Mouse (Mus musculus) MEL (cell line): Measurements from ENCODE around the gene Rprd2. TPM values are rescaled to one million over a fixed set of nuclear protein-coding genes. Genes with fewer than 3 reads are reported as not detected.

Source experiments
- DNase-seq: peaks from one replicate; pipeline ENCODE4 v3.0.0; 2011; ENCODE audit warnings: low read depth, low spot score
- H3K27ac ChIP-seq: 2 replicates; pipeline ENCODE4 v1.5.1; 2012; ENCODE audit warnings: low read depth, mild to moderate bottlenecking, control low read depth, low read length, moderate library complexity; ENCODE audit not compliant: control insufficient read depth
- H3K27me3 ChIP-seq, 2 experiments: fragments of 150-350 bp in 1 of 2; sonication (generic) in 1 of 2; 2 replicates each; pipeline ENCODE4 v1.6.1; 2012; ENCODE audit warnings: low read length in 2 of 2, mild to moderate bottlenecking in 2 of 2, improper control_type of control experiment in 1 of 2, moderate library complexity in 1 of 2; ENCODE audit not compliant: insufficient read depth in 2 of 2, control insufficient read depth in 1 of 2
- H3K36me3 ChIP-seq, 2 experiments: 2 replicates each; pipeline ENCODE4 v1.6.1; 2012 to 2014; ENCODE audit warnings: low read length in 2 of 2, improper control_type of control experiment in 1 of 2, inconsistent platforms in 1 of 2, mild to moderate bottlenecking in 1 of 2; ENCODE audit not compliant: insufficient read depth in 2 of 2, control insufficient read depth in 1 of 2
- H3K4me1 ChIP-seq, 2 experiments: fragments of 150-350 bp in 1 of 2; sonication (generic) in 1 of 2; 2 replicates each; pipeline ENCODE4 v1.6.1; 2012; ENCODE audit warnings: low read length in 2 of 2, improper control_type of control experiment in 1 of 2, mild to moderate bottlenecking in 1 of 2; ENCODE audit not compliant: insufficient read depth in 2 of 2, control insufficient read depth in 1 of 2
- H3K4me3 ChIP-seq, 2 experiments: fragments of 150-350 bp in 1 of 2; sonication (generic) in 1 of 2; 2 replicates each; pipeline ENCODE4 v1.5.1; 2012; ENCODE audit warnings: low read depth in 2 of 2, low read length in 2 of 2, mild to moderate bottlenecking in 2 of 2, moderate library complexity in 2 of 2, control low read depth in 1 of 2, improper control_type of control experiment in 1 of 2; ENCODE audit not compliant: control insufficient read depth in 1 of 2, insufficient read depth in 1 of 2
- H3K79me2 ChIP-seq: 2 replicates; pipeline ENCODE4 v1.6.1; 2012; ENCODE audit warnings: mild to moderate bottlenecking, low read length, moderate library complexity; ENCODE audit not compliant: control insufficient read depth, poor library complexity, insufficient read depth
- H3K9ac ChIP-seq: 2 replicates; pipeline ENCODE4 v1.6.1; 2012; ENCODE audit warnings: low read depth, mild to moderate bottlenecking, control low read depth, low read length, moderate library complexity; ENCODE audit not compliant: control insufficient read depth, poor library complexity, severe bottlenecking
- H3K9me3 ChIP-seq: fragments of 150-350 bp; sonication (generic); replicated peaks from 2 replicates; pipeline ENCODE4 v1.6.1; 2012; ENCODE audit warnings: mild to moderate bottlenecking, low read length, improper control_type of control experiment, moderate library complexity; ENCODE audit not compliant: insufficient read depth
- BHLHE40 ChIP-seq: IDR thresholded peaks from 2 replicates; pipeline ENCODE4 v1.6.1; 2012; ENCODE audit warnings: low read depth, mild to moderate bottlenecking, inconsistent platforms, low read length, improper control_type of control experiment, borderline replicate concordance
- CHD1 ChIP-seq: IDR thresholded peaks from 2 replicates; pipeline ENCODE4 v1.6.1; 2012; ENCODE audit warnings: low read depth, mild to moderate bottlenecking, inconsistent platforms, low read length, improper control_type of control experiment
- CHD2 ChIP-seq: IDR thresholded peaks from 2 replicates; pipeline ENCODE4 v1.6.1; 2011; ENCODE audit warnings: low read length, improper control_type of control experiment
- CTCF ChIP-seq, 3 experiments: IDR thresholded peaks in 2 of 3; conservative IDR thresholded peaks in 1 of 3; 2 replicates each; pipeline ENCODE4 v1.5.1; 2011 to 2012; ENCODE audit warnings: low read length in 3 of 3, low read depth in 2 of 3, mild to moderate bottlenecking in 2 of 3, improper control_type of control experiment in 1 of 3, inconsistent platforms in 1 of 3, mixed read lengths in 1 of 3, moderate library complexity in 1 of 3; ENCODE audit not compliant: control insufficient read depth in 1 of 3, insufficient read depth in 1 of 3, poor library complexity in 1 of 3, severe bottlenecking in 1 of 3
- ELF1 ChIP-seq: IDR thresholded peaks from 2 replicates; pipeline ENCODE4 v1.6.1; 2014; ENCODE audit warnings: low read depth, mild to moderate bottlenecking, inconsistent platforms, low read length, improper control_type of control experiment, moderate library complexity
- EP300 ChIP-seq, 2 experiments: IDR thresholded peaks; 2 replicates each; pipeline ENCODE4 v1.6.1; 2011; ENCODE audit warnings: improper control_type of control experiment in 2 of 2, low read length in 2 of 2, low read depth in 1 of 2, mild to moderate bottlenecking in 1 of 2
- ETS1 ChIP-seq: IDR thresholded peaks from 2 replicates; pipeline ENCODE4 v1.6.1; 2012; ENCODE audit warnings: low read depth, mild to moderate bottlenecking, inconsistent platforms, low read length, improper control_type of control experiment, moderate library complexity
- JUND ChIP-seq: IDR thresholded peaks from 2 replicates; pipeline ENCODE4 v1.6.1; 2011; ENCODE audit warnings: low read depth, mild to moderate bottlenecking, improper control_type of control experiment, low read length
- MAFK ChIP-seq: IDR thresholded peaks from 2 replicates; pipeline ENCODE4 v1.6.1; 2011; ENCODE audit warnings: low read depth, mild to moderate bottlenecking, low read length, improper control_type of control experiment, borderline replicate concordance
- MAX ChIP-seq: IDR thresholded peaks from 2 replicates; pipeline ENCODE4 v1.6.1; 2011; ENCODE audit warnings: low read length, improper control_type of control experiment
- MAZ ChIP-seq: IDR thresholded peaks from 2 replicates; pipeline ENCODE4 v1.6.1; 2012; ENCODE audit warnings: low read depth, mild to moderate bottlenecking, inconsistent platforms, low read length, improper control_type of control experiment
- MEF2A ChIP-seq: IDR thresholded peaks from 2 replicates; pipeline ENCODE4 v1.6.1; 2014; ENCODE audit warnings: low read depth, mild to moderate bottlenecking, inconsistent platforms, low read length, improper control_type of control experiment; ENCODE audit not compliant: poor library complexity, insufficient replicate concordance, severe bottlenecking; ENCODE audit errors: extremely low read depth
- MXI1 ChIP-seq: IDR thresholded peaks from 2 replicates; pipeline ENCODE4 v1.6.1; 2011; ENCODE audit warnings: mild to moderate bottlenecking, low read depth, low read length, improper control_type of control experiment
- MYB ChIP-seq: IDR thresholded peaks from 2 replicates; pipeline ENCODE4 v1.6.1; 2011; ENCODE audit warnings: mild to moderate bottlenecking, low read depth, low read length, improper control_type of control experiment
- MYC ChIP-seq: IDR thresholded peaks from 2 replicates; pipeline ENCODE4 v1.6.1; 2011; ENCODE audit warnings: low read depth, mild to moderate bottlenecking, low read length, improper control_type of control experiment, moderate library complexity
- NELFE ChIP-seq: IDR thresholded peaks from 2 replicates; pipeline ENCODE4 v1.6.1; 2011; ENCODE audit warnings: low read depth, low read length, improper control_type of control experiment
- POLR2A ChIP-seq, 2 experiments: IDR thresholded peaks; 2 replicates each; pipeline ENCODE4 v1.6.1; 2011 to 2012; ENCODE audit warnings: low read length in 2 of 2, mild to moderate bottlenecking in 2 of 2, control low read depth in 1 of 2, improper control_type of control experiment in 1 of 2, low read depth in 1 of 2, moderate library complexity in 1 of 2; ENCODE audit not compliant: control insufficient read depth in 1 of 2, insufficient read depth in 1 of 2, poor library complexity in 1 of 2
- POLR2AphosphoS2 ChIP-seq: IDR thresholded peaks from 2 replicates; pipeline ENCODE4 v1.6.1; 2011; ENCODE audit warnings: low read length, improper control_type of control experiment
- POLR2AphosphoS5 ChIP-seq: IDR thresholded peaks from 2 replicates; pipeline ENCODE4 v1.6.1; 2012; ENCODE audit warnings: low read depth, borderline replicate concordance, mild to moderate bottlenecking, inconsistent platforms, low read length, moderate library complexity, mixed read lengths
- RAD21 ChIP-seq: IDR thresholded peaks from 2 replicates; pipeline ENCODE4 v1.6.1; 2011; ENCODE audit warnings: mild to moderate bottlenecking, low read depth, low read length, improper control_type of control experiment
- RCOR1 ChIP-seq: IDR thresholded peaks from 2 replicates; pipeline ENCODE4 v1.6.1; 2012; ENCODE audit warnings: low read depth, mild to moderate bottlenecking, inconsistent platforms, low read length, improper control_type of control experiment
- SIN3A ChIP-seq: IDR thresholded peaks from 2 replicates; pipeline ENCODE4 v1.6.1; 2012; ENCODE audit warnings: low read length, improper control_type of control experiment, inconsistent platforms
- SMC3 ChIP-seq: IDR thresholded peaks from 2 replicates; pipeline ENCODE4 v1.6.1; 2011; ENCODE audit warnings: low read depth, low read length, improper control_type of control experiment
- TAL1 ChIP-seq: IDR thresholded peaks from 2 replicates; pipeline ENCODE4 v1.6.1; 2012; ENCODE audit warnings: mild to moderate bottlenecking, inconsistent platforms, low read length, moderate library complexity, mixed read lengths
- TBP ChIP-seq: IDR thresholded peaks from 2 replicates; pipeline ENCODE4 v1.8.0; 2011; ENCODE audit warnings: low read depth, low read length, improper control_type of control experiment
- TCF12 ChIP-seq: IDR thresholded peaks from 2 replicates; pipeline ENCODE4 v1.6.1; 2014; ENCODE audit warnings: low read depth, mild to moderate bottlenecking, inconsistent platforms, low read length, improper control_type of control experiment, moderate library complexity
- UBTF ChIP-seq: IDR thresholded peaks from 2 replicates; pipeline ENCODE4 v1.6.1; 2012; ENCODE audit warnings: low read depth, mild to moderate bottlenecking, inconsistent platforms, low read length, improper control_type of control experiment, moderate library complexity, borderline replicate concordance; ENCODE audit not compliant: insufficient read depth
- USF1 ChIP-seq: IDR thresholded peaks from 2 replicates; pipeline ENCODE4 v1.6.1; 2014; ENCODE audit warnings: low read depth, mild to moderate bottlenecking, inconsistent platforms, low read length, improper control_type of control experiment, moderate library complexity
- USF2 ChIP-seq, 2 experiments: IDR thresholded peaks; 2 replicates each; pipeline ENCODE4 v1.6.1; 2011 to 2012; ENCODE audit warnings: improper control_type of control experiment in 2 of 2, low read length in 2 of 2, borderline replicate concordance in 1 of 2, inconsistent platforms in 1 of 2, low read depth in 1 of 2, mild to moderate bottlenecking in 1 of 2; ENCODE audit not compliant: insufficient read depth in 1 of 2
- ZMIZ1 ChIP-seq: IDR thresholded peaks from 2 replicates; pipeline ENCODE4 v1.6.1; 2012; ENCODE audit warnings: low read depth, mild to moderate bottlenecking, inconsistent platforms, low read length, improper control_type of control experiment, moderate library complexity
- ZNF384 ChIP-seq: IDR thresholded peaks from 2 replicates; pipeline ENCODE4 v1.6.1; 2012; ENCODE audit warnings: low read depth, mild to moderate bottlenecking, inconsistent platforms, low read length, improper control_type of control experiment
- polyA plus RNA-seq, 2 experiments: library from polyadenylated mRNA; stranded (reverse) in 1 of 2; unstranded in 1 of 2; fragments of >175 nt in 1 of 2; fragments of >200 nt in 1 of 2; gene quantifications; 2 replicates each; pipeline versions ENCODE4 v1.2.1 to v1.2.4; 2012; ENCODE audit warnings: low replicate concordance in 2 of 2, low read depth in 1 of 2; ENCODE audit not compliant: insufficient read length in 2 of 2, insufficient read depth in 1 of 2, missing spikeins in 1 of 2
- total RNA-seq: library from RNA; depleted of rRNA; stranded (reverse); fragments of 300-350 nt; gene quantifications from 2 replicates; pipeline ENCODE4 v1.2.3, GENCODE M21; 2012

Rprd2 gene
- total and polyA plus RNA-seq, 3 experiments, result 16.3 to 42.0 (median 31.9) TPM

GRCm38 (mm10) chr3:95739353-95740104 lies 79.1 kb downstream of the Rprd2 start, which contains the start of gene Ecm1:
Ecm1 (minus strand) TSS chr3:95739569.
- Histone ChIP-seq H3K36me3 (peaks cover 17 to 20% of the 10 kb centered on the region in 2 experiments), H3K4me3 (no peak within 1 kb of the TSS), H3K79me2 (no peaks in the 10 kb centered on the region)
- peak; percentile 91 for DNase-seq
- TF ChIP-seq MXI1 (no peak), MEF2A (no peak), USF1 (no peak), MAFK (no peak), POLR2A (IDR thresholded peaks at IDR 0.05; ENCODE audit: control insufficient read depth in 1 of 2, insufficient read depth in 1 of 2, low read depth in 1 of 2, low read length in 2 of 2, poor library complexity in 1 of 2) (peak in 1 of 2 experiments; percentile 74; a peak in 2 of 4 replicates), BHLHE40 (no peak), JUND (peak; percentile 69; the same call in 1 of the 2 replicates), EP300 (IDR thresholded peaks at IDR 0.05; ENCODE audit: low read depth in 1 of 2, low read length in 2 of 2) (peak; percentile 35 to 45; a peak in 1 of 4 replicates), MAZ (no peak), SMC3 (peak; percentile 33; the same call in 1 of the 2 replicates), MYC (no peak), CHD2 (no peak), ZNF384 (no peak), POLR2AphosphoS2 (no peak; the same call in none of the 2 replicates), RAD21 (no peak), UBTF (no peak), MAX (no peak), SIN3A (no peak), ZMIZ1 (no peak; the same call in 1 of the 2 replicates), MYB (no peak), TCF12 (no peak), ETS1 (no peak), POLR2AphosphoS5 (no peak), RCOR1 (no peak), ELF1 (no peak), CTCF (IDR thresholded peaks at IDR 0.05 in 2 of 3, conservative IDR thresholded peaks at IDR 0.05 in 1 of 3; ENCODE audit: control insufficient read depth in 1 of 3, insufficient read depth in 1 of 3, low read depth in 2 of 3, low read length in 3 of 3, poor library complexity in 1 of 3, severe bottlenecking in 1 of 3) (no peak; a peak in 1 of 6 replicates), TBP (peak; percentile 82), TAL1 (peak; percentile 65), CHD1 (no peak), NELFE (no peak), USF2 (IDR thresholded peaks at IDR 0.05; ENCODE audit: borderline replicate concordance in 1 of 2, insufficient read depth in 1 of 2, low read depth in 1 of 2, low read length in 2 of 2) (no peak)
- TF ChIP-seq, all 39 proteins: peak for 6
- no peaks in the 10 kb centered on the region for H3K27me3 ChIP-seq
- H3K9ac ChIP-seq, result peak within 1 kb of the TSS; percentile 7; the same call in 1 of the 2 replicates
- no peaks in the 10 kb centered on the region for H3K9me3 ChIP-seq
- H3K27ac ChIP-seq, result peak within 1 kb of the TSS; percentile 5; the same call in 1 of the 2 replicates
- peaks cover 0 to 19% of the 10 kb centered on the region in 2 experiments; a peak in 2 of 4 replicates for H3K4me1 ChIP-seq
